Mouse (Mus musculus): ENCODE measurements around the gene Nif3l1. TPM values are rescaled to one million over a fixed set of nuclear protein-coding genes. Genes with fewer than 3 reads are reported as not detected.
A peak's percentile ranks its signal among the peaks of the same experiment; 100 is the strongest.

Nif3l1 gene
- total RNA-seq, 2 experiments from 2014 or later = 10.8 to 13.8 TPM

- no peak for DNase-seq
Measured at GRCm38 (mm10) chr1:58458175-58458574, 13.2 kb downstream of the Nif3l1 start.

- DNase-seq = no peak
Measured at GRCm38 (mm10) chr1:58458867-58459266, 13.9 kb downstream of the Nif3l1 start.

GRCm38 (mm10) chr1:58460566-58460965 lies 15.6 kb downstream of the Nif3l1 start:
- no peak for DNase-seq

- DNase-seq = no peak
Measured at GRCm38 (mm10) chr1:58463935-58464334, 19.0 kb downstream of the Nif3l1 start.

- no peak for DNase-seq
Measured at GRCm38 (mm10) chr1:58465042-58465441, 20.1 kb downstream of the Nif3l1 start.

- DNase-seq = no peak
Measured at GRCm38 (mm10) chr1:58465561-58465960, 20.6 kb downstream of the Nif3l1 start.

GRCm38 (mm10) chr1:58475662-58476061 lies 30.7 kb downstream of the Nif3l1 start:
- no peak for DNase-seq

GRCm38 (mm10) chr1:58482647-58483046 lies 37.7 kb downstream of the Nif3l1 start:
- DNase-seq = no peak

GRCm38 (mm10) chr1:58495603-58496002 lies 50.7 kb downstream of the Nif3l1 start:
- DNase-seq = no peak

GRCm38 (mm10) chr1:58497678-58498077 lies 52.7 kb downstream of the Nif3l1 start:
- no peak for DNase-seq

GRCm38 (mm10) chr1:58498758-58499157 lies 53.8 kb downstream of the Nif3l1 start:
- no peak for DNase-seq

- no peak for DNase-seq
Measured at GRCm38 (mm10) chr1:58503134-58503533, 58.2 kb downstream of the Nif3l1 start.

GRCm38 (mm10) chr1:58503793-58504370 lies 58.9 kb downstream of the Nif3l1 start:
- DNase-seq = no peak

- peak; percentile 91 to 96 for DNase-seq
Measured at GRCm38 (mm10) chr1:58504577-58505254, 59.8 kb downstream of the Nif3l1 start, which contains the start of gene Orc2. TSS of gene Orc2 (minus strand) at chr1:58505109.

- no peak for DNase-seq
Measured at GRCm38 (mm10) chr1:58507249-58507648, 62.3 kb downstream of the Nif3l1 start.

Other genes with a start within 250 kb of the Nif3l1 start
- not detected for gene Aox4, start 234.8 kb upstream of the Nif3l1 start, total RNA-seq (2021)
- under 1 TPM in 1 of 2 experiments, not detected in 1; 0.05 TPM for gene Aox2, start 166.8 kb upstream of the Nif3l1 start, total RNA-seq (2021)
- gene Bzw1, start 52.3 kb upstream of the Nif3l1 start, total RNA-seq (2021) = 10 to 100 TPM; 66.2 to 70.6 TPM
- 10 to 100 TPM; 43.0 to 61.3 TPM for gene Clk1, start 21.1 kb upstream of the Nif3l1 start, total RNA-seq (2021)
- 10 to 100 TPM; 18.3 to 19.5 TPM for gene Ppil3, start 335 bp downstream of the Nif3l1 start, total RNA-seq (2021)
- gene Orc2, start 60.0 kb downstream of the Nif3l1 start, total RNA-seq (2021) = 10 to 100 TPM; 10.7 to 11.6 TPM
- gene Fam126b, start 141.2 kb downstream of the Nif3l1 start, total RNA-seq (2021) = 10 to 100 TPM; 13.8 to 14.1 TPM
- gene Ndufb3, start 141.2 kb downstream of the Nif3l1 start, total RNA-seq (2021) = 100 to 1,000 TPM; 339 to 354 TPM